Mouse (Mus musculus) neural tube, embryonic 14.5 days (tissue): ENCODE measurements around the gene Fbxo4. TPM values are rescaled to one million over a fixed set of nuclear protein-coding genes. Genes with fewer than 3 reads are reported as not detected.
A peak's percentile ranks its signal among the peaks of the same experiment; 100 is the strongest.

Experiments
- ATAC-seq: fragments of 200-750 bp; cut with Nextera tagmentation; 2 replicates; pipeline ENCODE4 v1.8.0; 2017; ENCODE audit warnings: low read depth, mild to moderate bottlenecking, moderate TSS enrichment, moderate library complexity
- H3K27ac ChIP-seq: fragments of 300-500 bp; sonication (generic); 2 replicates; pipeline ENCODE4 v1.5.1; 2014; ENCODE audit warnings: low read depth, mild to moderate bottlenecking, control low read depth, low read length, moderate library complexity, mixed read lengths
- H3K27me3 ChIP-seq: fragments of 300-500 bp; sonication (generic); 2 replicates; pipeline ENCODE4 v1.6.1; 2014; ENCODE audit warnings: low read length; ENCODE audit not compliant: control insufficient read depth, insufficient read depth
- H3K36me3 ChIP-seq: fragments of 300-500 bp; sonication (generic); 2 replicates; pipeline ENCODE4 v1.6.1; 2014; ENCODE audit warnings: low read length, mixed read lengths; ENCODE audit not compliant: control insufficient read depth, insufficient read depth
- H3K4me1 ChIP-seq: fragments of 300-500 bp; sonication (generic); 2 replicates; pipeline ENCODE4 v1.6.1; 2014; ENCODE audit warnings: low read length; ENCODE audit not compliant: control insufficient read depth, insufficient read depth
- H3K4me2 ChIP-seq: fragments of 300-500 bp; sonication (generic); 2 replicates; pipeline ENCODE4 v1.6.1; 2014; ENCODE audit warnings: mild to moderate bottlenecking, low read depth, low read length, control low read depth
- H3K4me3 ChIP-seq: fragments of 300-500 bp; sonication (generic); 2 replicates; pipeline ENCODE4 v1.5.1; 2014; ENCODE audit warnings: low read depth, low read length, control low read depth, mixed read lengths
- H3K9ac ChIP-seq: fragments of 300-500 bp; sonication (generic); replicated peaks from 2 replicates; pipeline ENCODE4 v1.6.1; 2014; ENCODE audit warnings: low read depth, mild to moderate bottlenecking, control low read depth, low read length, mixed read lengths
- H3K9me3 ChIP-seq: fragments of 300-500 bp; sonication (generic); 2 replicates; pipeline ENCODE4 v1.6.1; 2016; ENCODE audit warnings: low read length; ENCODE audit not compliant: control insufficient read depth
- WGBS: fragments of 180-500 bp; shearing (Covaris S2); extraction: QIAGEN DNeasy Blood & Tissue Kit; methylation state at CpG from one replicate; pipeline ENCODE4 v1.1.7; 2014; 5-methylcytosine and 5-hydroxymethylcytosine counted together
- polyA plus RNA-seq: library from polyadenylated mRNA; unstranded; fragments of >200 nt; fragmentation: Nextera tagmentation; extraction: Ambion mirVana; gene quantifications from 2 replicates; pipeline ENCODE4 v1.2.1, GENCODE M21; 2014

The Fbxo4 gene
- 9.1 and 9.2 TPM in 2 replicates for polyA plus RNA-seq

DNA sequence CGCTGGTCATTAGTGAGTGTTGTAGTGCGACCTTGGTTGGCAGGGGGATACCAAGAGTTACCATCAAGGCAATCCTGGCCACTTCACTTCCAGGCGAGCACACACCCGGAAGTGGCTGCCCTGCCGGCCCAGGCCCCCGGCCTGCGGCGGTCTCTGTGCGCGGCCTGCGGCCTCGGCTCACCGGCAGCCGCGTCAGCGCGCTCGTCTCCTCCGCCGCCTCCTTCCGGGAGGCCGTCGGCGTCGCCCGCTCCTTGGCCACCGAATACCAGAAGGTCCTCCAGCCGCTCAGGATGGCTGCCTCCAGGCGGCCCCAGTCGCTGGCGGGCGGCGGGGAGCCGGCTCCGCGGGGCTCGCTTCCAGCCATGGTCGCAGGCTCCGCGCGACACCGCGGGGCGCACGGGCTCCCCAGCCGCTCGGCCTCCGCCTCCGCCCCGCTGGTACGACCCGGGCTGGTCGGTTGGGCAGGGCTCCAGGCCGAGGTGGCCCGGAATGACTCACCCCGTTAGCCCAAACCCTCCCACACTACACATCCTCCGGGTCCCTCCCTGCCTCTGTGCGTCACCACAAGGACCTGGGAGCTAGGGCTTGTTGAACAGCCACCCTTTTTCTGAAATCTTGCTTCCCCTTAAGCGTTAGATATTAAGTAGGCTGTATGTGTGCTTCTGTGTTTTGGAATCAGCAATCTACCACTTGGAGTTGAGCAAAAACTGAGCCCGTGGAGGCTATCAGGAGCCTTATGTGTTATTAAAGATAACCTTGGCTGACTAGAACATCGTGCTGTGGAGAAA lies at the start of gene Fbxo4:
Gene Fbxo4, minus strand, starts transcription at position 513 of the 788 bp plus-strand sequence.
- WGBS, result 1% methylated on average over 49 of the region's 61 CpGs
- peak within 1 kb of the TSS; percentile 95 for H3K27ac ChIP-seq
- peak within 1 kb of the TSS; percentile 72 for H3K4me3 ChIP-seq
- peak within 1 kb of the TSS; percentile 93 for H3K9ac ChIP-seq
- H3K4me2 ChIP-seq, result peak within 1 kb of the TSS; percentile 70
- peak; percentile 94 for ATAC-seq
- no peaks in the 10 kb centered on the region for H3K4me1 ChIP-seq
- H3K9me3 ChIP-seq, result no peaks in the 10 kb centered on the region
- H3K36me3 ChIP-seq, result no peaks in the 10 kb centered on the region
- H3K27me3 ChIP-seq, result no peaks in the 10 kb centered on the region

DNA sequence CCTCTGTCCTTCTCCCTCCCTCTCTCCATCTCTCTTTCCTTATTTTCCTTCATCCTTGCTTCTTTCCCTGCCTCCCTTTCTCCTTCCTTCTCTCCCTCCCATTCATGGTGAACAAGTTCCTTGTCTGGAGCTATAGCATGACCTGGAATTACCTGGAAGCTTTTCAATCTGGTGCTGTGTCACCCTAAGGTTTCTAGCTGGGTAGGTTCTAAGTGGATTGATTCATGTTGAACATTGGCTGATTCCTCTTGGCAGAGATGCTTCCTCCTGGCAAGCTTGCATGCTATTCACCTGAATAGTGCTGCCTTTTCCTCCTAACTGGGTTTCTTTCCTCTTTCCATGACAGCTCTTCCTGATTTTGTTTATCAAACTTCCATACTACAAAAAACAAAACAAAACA lies 49.6 kb upstream of the Fbxo4 start:
- Histone ChIP-seq H3K4me3 (no peak overlapping the region), H3K36me3 (no peaks in the 10 kb centered on the region), H3K27ac (no peak overlapping the region), H3K9ac (no peak overlapping the region), H3K4me2 (no peak overlapping the region), H3K9me3 (no peaks in the 10 kb centered on the region), H3K27me3 (no peaks in the 10 kb centered on the region), H3K4me1 (peaks cover 4% of the 10 kb centered on the region; the same call in 1 of the 2 replicates)
- no peak for ATAC-seq

DNA sequence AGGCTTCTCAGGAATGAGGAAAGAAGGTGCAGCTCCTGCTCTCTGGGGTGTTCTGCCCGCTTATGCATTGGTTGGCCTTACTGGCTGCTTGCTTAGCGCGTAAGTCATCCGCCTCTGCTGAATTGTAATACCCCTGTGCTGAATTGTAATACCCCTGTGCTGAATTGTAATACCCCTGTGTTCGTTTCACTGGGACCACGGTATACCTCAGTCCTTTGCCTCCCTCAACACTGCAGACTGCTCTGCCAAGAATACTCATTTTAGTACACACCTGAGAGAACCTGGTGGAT lies 49.0 kb upstream of the Fbxo4 start:
- Histone ChIP-seq H3K4me1 (peaks cover 4% of the 10 kb centered on the region; the same call in 1 of the 2 replicates), H3K27me3 (no peaks in the 10 kb centered on the region), H3K9ac (no peak overlapping the region), H3K36me3 (no peaks in the 10 kb centered on the region), H3K9me3 (no peaks in the 10 kb centered on the region), H3K4me3 (no peak overlapping the region; the same call in 1 of the 2 replicates), H3K27ac (no peak overlapping the region), H3K4me2 (no peak overlapping the region)
- no peak for ATAC-seq
- WGBS, result 83% methylated on average over 6 of the region's 6 CpGs

DNA sequence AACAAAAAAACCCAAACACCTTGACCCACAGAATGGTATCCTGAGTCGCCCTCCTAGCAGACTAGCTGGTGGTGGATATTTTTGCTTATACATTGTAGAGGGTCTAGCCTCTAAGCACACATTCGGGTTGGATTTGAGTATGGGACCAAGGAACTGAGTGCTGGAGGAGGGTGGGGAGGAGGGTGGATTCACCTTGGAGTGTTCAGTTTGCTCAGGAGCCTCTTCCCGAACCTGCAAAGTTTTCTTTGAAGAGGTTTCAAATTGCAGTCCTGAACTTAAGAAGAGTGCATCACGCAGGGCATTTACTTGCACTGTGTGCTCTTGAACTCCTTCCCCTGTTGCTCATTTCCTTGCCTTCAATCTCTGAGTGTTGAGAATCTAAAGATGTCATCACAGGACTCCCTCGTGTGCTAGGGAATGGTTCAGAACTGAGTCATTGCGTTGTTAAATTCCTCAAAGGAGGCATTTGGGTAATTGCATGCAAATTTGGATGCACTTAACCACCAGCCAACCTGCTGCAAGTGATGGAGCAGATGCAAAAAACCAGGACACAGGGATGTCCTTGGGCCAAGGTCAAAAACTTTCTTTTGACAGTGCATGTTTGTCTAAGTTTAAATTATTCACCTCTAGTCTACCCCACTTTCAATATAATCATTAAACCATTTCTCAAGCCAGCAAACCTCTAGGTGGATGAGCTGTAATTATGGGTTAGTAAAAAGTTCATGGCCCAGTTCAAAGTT lies 48.5 kb upstream of the Fbxo4 start:
- WGBS, result 6% methylated on average over 6 of the region's 6 CpGs
- Histone ChIP-seq H3K4me3 (peak overlapping the region; percentile 72), H3K9me3 (no peaks in the 10 kb centered on the region), H3K4me2 (peak overlapping the region; percentile 53), H3K27ac (no peak overlapping the region), H3K9ac (peak overlapping the region; percentile 21; the same call in 1 of the 2 replicates), H3K4me1 (peaks cover 4% of the 10 kb centered on the region; the same call in 1 of the 2 replicates), H3K36me3 (no peaks in the 10 kb centered on the region), H3K27me3 (no peaks in the 10 kb centered on the region)
- no peak for ATAC-seq

DNA sequence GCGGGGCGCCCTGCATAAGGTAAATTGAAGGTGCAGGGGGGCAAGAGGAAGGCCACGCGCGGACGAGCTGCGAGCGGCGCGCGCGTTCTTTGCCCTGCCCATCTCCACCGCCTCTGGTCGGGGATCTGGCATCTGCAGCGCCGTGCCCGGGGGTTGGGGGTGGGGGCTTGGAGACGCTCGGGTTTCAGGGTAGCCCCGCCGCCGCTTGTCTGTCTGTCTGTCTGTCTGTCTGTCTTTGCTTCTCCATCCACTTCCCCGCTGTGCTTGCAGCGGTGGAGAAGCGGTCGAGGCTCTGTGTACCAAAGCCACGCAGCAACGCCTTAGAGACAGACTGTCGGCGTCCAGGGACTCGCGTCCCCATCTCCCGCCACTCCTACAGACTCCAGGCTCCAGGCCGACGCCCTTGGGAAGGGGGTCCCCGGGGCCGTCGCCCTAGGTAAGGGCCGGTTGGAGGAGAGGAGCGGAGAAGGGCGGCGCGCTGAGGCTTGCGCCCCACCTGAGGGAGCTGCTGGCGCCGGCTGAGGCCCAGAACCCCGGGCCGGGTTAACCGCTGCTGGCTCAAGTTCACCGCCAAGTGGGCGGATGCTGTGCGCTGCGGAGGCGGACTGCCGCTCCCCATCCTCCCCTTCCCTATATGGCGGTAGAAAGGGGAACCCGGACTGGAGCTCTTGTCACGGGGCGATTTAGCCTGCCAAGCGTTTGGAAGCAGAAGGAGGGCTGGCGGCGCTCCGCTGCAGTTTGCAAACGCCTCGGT lies 47.6 kb upstream of the Fbxo4 start:
- H3K27ac ChIP-seq, result peak overlapping the region; percentile 93
- peak overlapping the region; percentile 82 for H3K9ac ChIP-seq
- peak overlapping the region; percentile 53 for H3K4me2 ChIP-seq
- WGBS, result under 1% methylated on average over 65 of the region's 65 CpGs
- ATAC-seq, result peak; percentile 82
- peaks cover 4% of the 10 kb centered on the region; the same call in 1 of the 2 replicates for H3K4me1 ChIP-seq
- H3K4me3 ChIP-seq, result peak overlapping the region; percentile 72
- H3K36me3 ChIP-seq, result no peaks in the 10 kb centered on the region
- no peaks in the 10 kb centered on the region for H3K9me3 ChIP-seq
- H3K27me3 ChIP-seq, result no peaks in the 10 kb centered on the region

DNA sequence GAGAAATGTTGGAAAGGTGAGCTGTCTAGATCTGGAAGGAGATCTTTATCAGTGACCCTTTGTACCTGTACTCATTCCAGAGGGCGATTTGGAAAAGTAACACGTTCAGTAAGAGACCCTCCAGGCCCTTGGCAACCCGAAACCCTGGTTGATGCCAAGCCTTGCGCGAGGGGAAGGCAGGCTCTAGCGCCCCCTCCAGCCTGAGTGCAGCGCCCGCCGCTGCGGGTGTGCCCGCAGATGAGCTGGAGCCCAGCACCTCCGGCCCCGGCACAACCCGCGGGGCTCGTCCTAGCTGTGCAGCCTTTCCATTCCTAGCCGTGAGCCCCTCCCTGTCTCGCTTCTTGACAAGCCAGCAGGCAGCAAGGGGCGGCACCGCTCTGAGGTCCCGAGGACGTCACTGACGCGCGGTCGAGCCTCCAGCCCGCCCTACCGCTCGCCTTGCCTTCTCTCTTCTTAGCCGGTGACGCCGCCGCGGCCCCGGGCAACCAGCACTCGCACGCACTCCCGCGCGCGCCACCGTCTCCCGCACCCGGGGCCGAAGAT lies 46.9 kb upstream of the Fbxo4 start, which contains the start of gene Oxct1:
Gene Oxct1, plus strand, starts transcription at position 153 of the 543 bp plus-strand sequence.
- peak; percentile 97 for ATAC-seq
- H3K9me3 ChIP-seq, result no peaks in the 10 kb centered on the region
- WGBS, result 3% methylated on average over 42 of the region's 45 CpGs

DNA sequence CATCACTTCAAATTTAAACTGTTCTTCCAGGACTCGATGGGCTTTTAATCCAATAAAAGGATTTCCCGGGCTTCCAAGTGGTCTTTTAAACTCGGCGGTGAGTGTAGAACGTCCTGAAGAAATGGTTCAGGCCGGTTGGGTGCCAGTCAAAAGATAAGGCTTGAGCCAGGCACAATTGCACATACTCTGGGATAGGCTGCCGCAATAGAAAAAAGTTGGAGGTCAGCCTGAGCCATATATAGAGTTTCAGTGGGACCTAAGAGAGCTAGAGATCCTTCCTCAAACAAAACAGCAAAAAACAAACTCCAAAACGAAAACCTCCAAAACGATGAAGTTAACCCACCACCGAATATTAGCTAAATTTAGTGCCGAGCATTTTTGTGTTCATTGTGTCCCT lies 46.1 kb upstream of the Fbxo4 start:
- H3K27ac ChIP-seq, result no peak overlapping the region
- no peaks in the 10 kb centered on the region for H3K9me3 ChIP-seq
- no peaks in the 10 kb centered on the region for H3K36me3 ChIP-seq
- 75% methylated on average over 11 of the region's 11 CpGs for WGBS
- H3K27me3 ChIP-seq, result no peaks in the 10 kb centered on the region
- H3K4me1 ChIP-seq, result peaks cover 4% of the 10 kb centered on the region; the same call in 1 of the 2 replicates
- H3K9ac ChIP-seq, result no peak overlapping the region
- H3K4me2 ChIP-seq, result peak overlapping the region; percentile 53
- no peak for ATAC-seq
- H3K4me3 ChIP-seq, result no peak overlapping the region; the same call in 1 of the 2 replicates

More for the DNA sequence above, 46.9 kb upstream of the Fbxo4 start, which contains the start of gene Oxct1:
- Histone ChIP-seq H3K9ac (peak within 1 kb of the TSS; percentile 82), H3K27ac (peak within 1 kb of the TSS; percentile 93), H3K4me2 (peak within 1 kb of the TSS; percentile 53), H3K36me3 (no peaks in the 10 kb centered on the region), H3K4me3 (peak within 1 kb of the TSS; percentile 72), H3K27me3 (no peaks in the 10 kb centered on the region), H3K4me1 (peaks cover 4% of the 10 kb centered on the region; the same call in 1 of the 2 replicates)

DNA sequence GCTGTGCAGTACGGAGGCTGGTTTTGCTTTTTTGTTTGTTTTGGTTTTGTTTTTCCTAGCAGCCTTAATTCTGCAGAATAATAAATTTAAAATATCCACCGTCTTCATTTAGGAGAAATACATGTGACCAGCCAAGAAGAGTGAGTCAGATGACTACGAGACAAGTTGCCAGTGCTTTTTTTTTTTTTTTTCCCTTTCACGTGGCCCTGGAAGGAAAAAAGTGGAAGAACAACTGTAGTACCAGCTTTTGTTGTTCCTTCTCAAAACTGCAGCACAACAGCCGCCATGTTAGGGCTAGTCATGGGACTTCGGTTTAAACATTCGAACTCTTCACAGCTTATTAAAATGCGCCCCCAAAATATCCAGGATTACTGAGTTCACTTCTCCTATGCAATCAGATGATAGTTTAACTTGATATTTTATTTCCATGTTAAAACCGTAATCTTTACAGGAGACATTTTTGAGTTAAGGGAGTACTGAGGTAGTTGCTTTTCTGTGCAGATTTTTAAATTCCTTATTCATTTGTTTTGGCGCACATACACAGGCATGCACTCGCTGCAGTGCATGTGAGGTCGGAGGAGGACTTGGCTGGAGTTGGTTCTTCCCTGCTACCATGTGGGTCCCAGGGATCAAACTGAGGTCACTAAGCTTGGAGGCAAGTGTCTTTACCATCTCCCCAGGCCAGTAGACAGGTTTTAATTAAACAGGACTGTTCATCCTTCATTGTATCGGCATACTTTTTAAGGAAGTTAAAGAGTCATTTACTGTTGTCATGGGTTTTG lies 45.5 kb upstream of the Fbxo4 start:
- H3K4me3 ChIP-seq, result no peak overlapping the region
- no peaks in the 10 kb centered on the region for H3K36me3 ChIP-seq
- H3K9ac ChIP-seq, result no peak overlapping the region
- H3K4me1 ChIP-seq, result peaks cover 4% of the 10 kb centered on the region; the same call in 1 of the 2 replicates
- H3K27ac ChIP-seq, result no peak overlapping the region
- 88% methylated on average over 13 of the region's 13 CpGs for WGBS
- no peaks in the 10 kb centered on the region for H3K9me3 ChIP-seq
- ATAC-seq, result no peak
- H3K4me2 ChIP-seq, result no peak overlapping the region
- no peaks in the 10 kb centered on the region for H3K27me3 ChIP-seq
